Mouse (Mus musculus): ENCODE data around the gene Frs2. TPM values are rescaled to one million over a fixed set of nuclear protein-coding genes. Genes with fewer than 3 reads are reported as not detected.
A peak's percentile ranks its signal among the peaks of the same experiment; 100 is the strongest.

The Frs2 gene
- polyA plus RNA-seq, 1 experiment from 2014 or later = 9.0 TPM

DNA sequence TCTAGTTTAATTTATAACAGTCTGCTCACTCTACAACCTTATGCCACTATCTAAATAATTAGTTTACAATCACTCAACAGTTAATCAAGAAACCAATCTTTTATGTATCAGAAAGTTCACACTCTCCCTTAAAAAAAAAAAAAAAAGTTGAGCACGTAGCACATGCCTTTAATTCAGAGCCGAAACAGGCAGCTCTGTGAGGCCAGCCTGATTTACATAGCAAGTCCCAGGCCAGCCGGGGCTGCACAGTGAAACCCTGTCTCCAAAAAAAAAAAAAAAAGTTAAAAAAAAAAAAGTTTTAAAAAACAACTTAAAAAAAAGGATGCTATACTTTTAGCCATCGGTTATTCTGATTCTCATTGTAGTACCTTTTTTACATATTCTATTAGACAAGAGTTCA is 67.0 kb downstream of the Frs2 start:
- Histone ChIP-seq H3K4me2 (ENCODE audit: low read depth, low read length) (no peak overlapping the region), H3K9me3 (replicated peaks; ENCODE audit: control insufficient read depth, low read length) (no peaks in the 10 kb centered on the region), H3K36me3 (ENCODE audit: control insufficient read depth, insufficient read depth) (peaks cover 49% of the 10 kb centered on the region), H3K4me3 (ENCODE audit: low read depth, low read length) (no peak overlapping the region), H3K4me1 (ENCODE audit: control insufficient read depth, low read depth, low read length) (peaks cover 7% of the 10 kb centered on the region), H3K27ac (ENCODE audit: low read length) (no peak overlapping the region), H3K9ac (ENCODE audit: low read depth, low read length) (no peak overlapping the region), H3K27me3 (ENCODE audit: control insufficient read depth, insufficient read depth, low read depth, low read length) (no peaks in the 10 kb centered on the region)
- WGBS (ENCODE audit: insufficient replicate concordance) = 81% methylated on average over 4 of the region's 4 CpGs
- ATAC-seq (ENCODE audit: low read depth) = no peak

DNA sequence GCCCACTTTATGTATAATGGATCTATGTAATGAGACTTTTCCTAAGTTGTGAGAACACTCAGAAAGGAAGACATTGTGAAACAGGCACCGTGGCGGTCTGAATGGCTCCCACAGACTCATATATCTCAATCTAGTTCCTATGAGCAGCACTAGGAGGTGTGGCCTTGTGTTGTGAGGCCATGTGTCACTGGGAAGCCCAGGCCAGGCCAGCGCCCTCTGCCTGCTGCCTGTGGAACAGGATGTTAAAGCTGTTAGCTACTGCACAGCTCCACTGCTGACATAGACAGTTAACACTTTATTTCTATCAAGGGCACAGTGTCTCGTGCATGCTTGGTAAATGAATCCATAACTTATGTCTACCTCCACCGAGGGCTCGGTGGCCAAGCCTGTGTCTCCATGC is 70.0 kb downstream of the Frs2 start:
- Histone ChIP-seq H3K27me3 (ENCODE audit: control insufficient read depth, insufficient read depth, low read depth, low read length) (no peaks in the 10 kb centered on the region), H3K4me1 (ENCODE audit: control insufficient read depth, low read depth, low read length) (peaks cover 7% of the 10 kb centered on the region), H3K4me2 (ENCODE audit: low read depth, low read length) (no peak overlapping the region), H3K36me3 (ENCODE audit: control insufficient read depth, insufficient read depth) (peaks cover 45% of the 10 kb centered on the region), H3K9me3 (replicated peaks; ENCODE audit: control insufficient read depth, low read length) (no peaks in the 10 kb centered on the region), H3K9ac (ENCODE audit: low read depth, low read length) (no peak overlapping the region), H3K27ac (ENCODE audit: low read length) (no peak overlapping the region), H3K4me3 (ENCODE audit: low read depth, low read length) (no peak overlapping the region)
- ATAC-seq (ENCODE audit: low read depth) = peak; percentile 57; the same call in 1 of the 2 replicates
- 62% methylated on average over 6 of the region's 6 CpGs for WGBS (ENCODE audit: insufficient replicate concordance)

DNA sequence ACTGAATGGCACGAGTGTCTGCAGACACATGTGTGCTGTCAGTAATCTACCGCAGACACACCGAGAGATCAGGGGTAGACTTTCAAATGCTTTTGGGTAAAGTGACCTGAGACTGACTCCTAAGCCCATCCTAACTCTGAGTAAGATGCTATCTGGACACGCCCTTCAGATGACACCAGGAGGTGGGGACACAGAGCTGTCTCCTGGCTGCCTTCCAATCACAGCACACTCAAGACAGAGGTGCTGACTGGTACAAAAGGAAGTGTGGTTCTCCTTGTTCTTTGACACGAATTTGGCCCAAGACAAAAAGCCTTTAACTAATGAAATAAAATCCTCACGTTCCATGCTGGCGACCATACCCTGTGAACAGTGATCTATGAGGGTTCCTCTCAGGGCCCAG is 75.2 kb downstream of the Frs2 start:
- no peaks in the 10 kb centered on the region for H3K4me1 ChIP-seq (ENCODE audit: control insufficient read depth, low read depth, low read length)
- no peak overlapping the region for H3K9ac ChIP-seq (ENCODE audit: low read depth, low read length)
- WGBS (ENCODE audit: insufficient replicate concordance) = 75% methylated on average over 7 of the region's 7 CpGs
- H3K9me3 ChIP-seq (replicated peaks; ENCODE audit: control insufficient read depth, low read length) = no peaks in the 10 kb centered on the region
- no peaks in the 10 kb centered on the region for H3K27me3 ChIP-seq (ENCODE audit: control insufficient read depth, insufficient read depth, low read depth, low read length)
- ATAC-seq (ENCODE audit: low read depth) = no peak
- H3K4me2 ChIP-seq (ENCODE audit: low read depth, low read length) = no peak overlapping the region
- peaks cover 37% of the 10 kb centered on the region for H3K36me3 ChIP-seq (ENCODE audit: control insufficient read depth, insufficient read depth)
- no peak overlapping the region for H3K27ac ChIP-seq (ENCODE audit: low read length)
- no peak overlapping the region for H3K4me3 ChIP-seq (ENCODE audit: low read depth, low read length)

DNA sequence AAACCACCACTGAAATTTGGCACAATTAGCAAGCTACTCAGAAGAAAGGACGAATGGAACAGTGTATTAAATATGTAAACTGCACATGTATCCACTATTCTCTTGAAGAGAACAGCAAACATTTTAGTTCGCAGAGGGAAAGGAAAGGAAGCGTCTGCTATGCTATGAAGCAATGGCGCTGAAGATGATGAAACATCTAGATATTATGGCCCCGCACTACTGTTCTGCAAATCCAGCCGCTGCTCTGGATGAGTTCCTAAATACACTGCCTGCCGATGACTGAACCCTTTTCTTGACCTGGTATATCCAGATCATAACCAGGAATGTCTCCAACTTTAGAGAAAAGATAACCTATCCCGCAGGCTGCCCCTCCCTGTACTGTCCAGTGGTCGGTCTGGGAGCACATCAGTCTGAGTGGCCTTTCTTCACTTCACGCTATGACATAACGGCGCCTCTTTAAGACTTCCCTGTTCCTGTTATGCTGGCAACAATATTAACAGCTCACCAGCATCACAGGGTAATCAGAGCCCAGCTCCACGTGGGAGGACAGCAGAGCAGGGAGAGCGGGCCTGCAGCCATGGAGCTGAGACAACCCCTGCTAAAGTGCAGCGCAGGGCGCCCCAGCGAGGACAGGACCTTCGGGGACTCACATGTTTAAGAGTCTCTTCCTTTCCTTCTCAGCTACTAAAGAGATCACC is 76.0 kb downstream of the Frs2 start:
- 85% methylated on average over 18 of the region's 18 CpGs for WGBS (ENCODE audit: insufficient replicate concordance)
- H3K4me3 ChIP-seq (ENCODE audit: low read depth, low read length) = no peak overlapping the region
- H3K4me1 ChIP-seq (ENCODE audit: control insufficient read depth, low read depth, low read length) = no peaks in the 10 kb centered on the region
- H3K27ac ChIP-seq (ENCODE audit: low read length) = no peak overlapping the region
- peaks cover 37% of the 10 kb centered on the region for H3K36me3 ChIP-seq (ENCODE audit: control insufficient read depth, insufficient read depth)
- no peaks in the 10 kb centered on the region for H3K27me3 ChIP-seq (ENCODE audit: control insufficient read depth, insufficient read depth, low read depth, low read length)
- H3K9me3 ChIP-seq (replicated peaks; ENCODE audit: control insufficient read depth, low read length) = no peaks in the 10 kb centered on the region
- H3K9ac ChIP-seq (ENCODE audit: low read depth, low read length) = no peak overlapping the region
- no peak overlapping the region for H3K4me2 ChIP-seq (ENCODE audit: low read depth, low read length)
- no peak for ATAC-seq (ENCODE audit: low read depth)

DNA sequence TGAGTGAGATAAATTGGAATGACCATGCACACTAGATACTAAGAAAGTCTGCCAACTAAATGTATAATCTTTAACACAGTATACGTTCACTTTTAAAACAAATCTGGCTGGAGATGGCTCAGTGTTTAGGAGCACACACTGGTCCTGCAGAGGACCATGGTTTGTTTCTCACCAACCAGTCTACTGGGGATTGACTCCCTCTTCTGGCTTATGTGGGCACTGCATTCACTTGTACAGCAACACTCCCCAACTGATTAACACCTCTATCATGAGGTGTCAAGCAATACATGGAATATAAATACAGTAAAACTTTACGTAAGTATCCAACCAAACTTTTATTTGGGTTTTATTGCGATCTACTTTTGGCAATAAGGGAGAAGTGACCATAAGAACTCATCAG is 79.2 kb downstream of the Frs2 start:
- Histone ChIP-seq H3K4me2 (ENCODE audit: low read depth, low read length) (no peak overlapping the region), H3K9ac (ENCODE audit: low read depth, low read length) (no peak overlapping the region), H3K27ac (ENCODE audit: low read length) (no peak overlapping the region), H3K27me3 (ENCODE audit: control insufficient read depth, insufficient read depth, low read depth, low read length) (no peaks in the 10 kb centered on the region), H3K36me3 (ENCODE audit: control insufficient read depth, insufficient read depth) (peaks cover 19% of the 10 kb centered on the region), H3K4me1 (ENCODE audit: control insufficient read depth, low read depth, low read length) (no peaks in the 10 kb centered on the region), H3K4me3 (ENCODE audit: low read depth, low read length) (no peak overlapping the region), H3K9me3 (replicated peaks; ENCODE audit: control insufficient read depth, low read length) (no peaks in the 10 kb centered on the region)
- WGBS (ENCODE audit: insufficient replicate concordance) = 86% methylated on average over 3 of the region's 3 CpGs
- ATAC-seq (ENCODE audit: low read depth) = no peak

DNA sequence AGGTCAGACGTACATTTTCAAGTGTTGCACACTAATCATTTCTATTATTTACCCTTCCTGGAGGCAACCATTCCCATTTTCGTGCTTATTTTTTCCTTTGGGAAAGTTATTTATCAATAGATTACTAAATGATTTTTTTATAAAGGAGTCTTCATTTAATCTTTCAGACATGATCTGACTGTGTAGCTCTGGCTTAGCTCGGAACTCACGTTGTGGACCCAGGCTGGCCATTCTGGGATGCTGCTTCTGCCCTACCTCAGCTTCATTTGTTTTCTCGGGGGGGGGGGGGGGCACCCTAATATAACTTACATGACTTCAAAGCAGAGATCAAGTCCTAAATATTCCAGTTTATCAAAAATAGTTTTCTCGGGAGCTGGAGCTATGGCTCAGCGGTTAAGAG is 84.3 kb downstream of the Frs2 start:
- ATAC-seq (ENCODE audit: low read depth) = no peak
- Histone ChIP-seq H3K9ac (ENCODE audit: low read depth, low read length) (peak overlapping the region; percentile 19; the same call in 1 of the 2 replicates), H3K4me1 (ENCODE audit: control insufficient read depth, low read depth, low read length) (peaks cover 4% of the 10 kb centered on the region; the same call in 1 of the 2 replicates), H3K27ac (ENCODE audit: low read length) (no peak overlapping the region), H3K36me3 (ENCODE audit: control insufficient read depth, insufficient read depth) (peaks cover 26% of the 10 kb centered on the region), H3K27me3 (ENCODE audit: control insufficient read depth, insufficient read depth, low read depth, low read length) (no peaks in the 10 kb centered on the region), H3K4me3 (ENCODE audit: low read depth, low read length) (peak overlapping the region; percentile 86), H3K9me3 (replicated peaks; ENCODE audit: control insufficient read depth, low read length) (no peaks in the 10 kb centered on the region), H3K4me2 (ENCODE audit: low read depth, low read length) (peak overlapping the region; percentile 62)
- WGBS (ENCODE audit: insufficient replicate concordance) = 7% methylated on average over 7 of the region's 7 CpGs

DNA sequence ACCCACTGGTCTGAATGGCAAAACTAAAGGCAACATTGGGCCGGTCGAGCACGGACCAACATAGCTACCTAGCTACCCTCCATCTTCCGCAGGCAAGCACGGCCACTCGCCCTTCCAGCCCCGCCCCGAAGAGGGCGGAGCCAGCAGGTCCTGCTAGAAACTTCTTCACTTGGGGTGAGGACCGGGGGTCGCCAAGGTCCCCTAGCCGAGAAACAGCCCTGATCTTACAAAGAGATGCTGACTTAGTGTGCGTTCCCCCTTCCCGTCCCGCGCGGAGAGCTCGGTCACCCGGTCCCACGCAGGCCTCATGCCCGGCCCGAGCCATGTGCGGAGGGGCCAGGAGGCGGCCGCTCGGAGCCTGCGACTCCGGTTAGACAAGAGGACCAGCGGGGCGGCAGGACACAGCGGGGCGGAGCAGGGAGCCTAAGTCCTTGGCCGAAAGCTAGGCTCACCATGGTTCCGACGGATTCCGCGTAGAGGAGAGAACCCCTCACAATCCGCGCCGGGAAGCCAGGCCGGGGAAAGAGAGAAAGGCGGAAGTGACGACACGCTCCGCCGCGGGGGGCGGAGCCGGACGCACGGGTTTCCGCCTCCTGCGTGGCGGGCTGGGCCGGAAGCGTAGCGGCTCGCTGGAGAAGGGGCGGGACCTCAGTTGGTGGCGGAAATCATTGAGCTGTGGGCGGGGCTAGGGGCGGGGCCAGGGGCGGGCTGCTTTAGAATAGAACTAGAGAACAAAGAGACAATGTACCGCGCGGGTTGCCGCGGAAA is 84.9 kb downstream of the Frs2 start, which contains the start of gene Cct2:
Gene Cct2, minus strand, starts transcription at position 561 of the 768 bp plus-strand sequence.
- H3K4me3 ChIP-seq (ENCODE audit: low read depth, low read length) = peak within 1 kb of the TSS; percentile 86
- under 1% methylated on average over 68 of the region's 68 CpGs for WGBS (ENCODE audit: insufficient replicate concordance)
- H3K4me1 ChIP-seq (ENCODE audit: control insufficient read depth, low read depth, low read length) = peaks cover 7% of the 10 kb centered on the region; the same call in 1 of the 2 replicates
- no peaks in the 10 kb centered on the region for H3K9me3 ChIP-seq (replicated peaks; ENCODE audit: control insufficient read depth, low read length)
- peak; percentile 93 for ATAC-seq (ENCODE audit: low read depth)
- H3K9ac ChIP-seq (ENCODE audit: low read depth, low read length) = peak within 1 kb of the TSS; percentile 79
- peak within 1 kb of the TSS; percentile 81 for H3K27ac ChIP-seq (ENCODE audit: low read length)
- peaks cover 32% of the 10 kb centered on the region for H3K36me3 ChIP-seq (ENCODE audit: control insufficient read depth, insufficient read depth)
- peak within 1 kb of the TSS; percentile 93 for H3K4me2 ChIP-seq (ENCODE audit: low read depth, low read length)
- no peaks in the 10 kb centered on the region for H3K27me3 ChIP-seq (ENCODE audit: control insufficient read depth, insufficient read depth, low read depth, low read length)

DNA sequence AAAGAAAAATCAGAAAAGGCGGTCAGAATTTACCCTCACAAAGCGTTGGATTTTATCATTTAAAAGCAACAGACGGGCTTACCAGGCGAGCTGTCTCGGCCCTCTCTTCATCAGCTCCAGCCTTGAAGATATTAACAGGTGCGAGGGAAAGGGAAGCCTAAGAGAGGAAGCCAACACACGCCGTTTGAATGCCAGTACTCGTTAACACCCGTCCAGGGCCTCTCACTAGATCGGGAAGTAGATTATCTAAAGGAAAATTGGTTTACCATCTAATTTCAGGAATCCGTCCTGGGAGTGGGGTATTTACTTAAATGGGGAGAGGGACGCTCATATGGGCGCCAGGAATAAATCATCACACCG is 85.5 kb downstream of the Frs2 start:
- Histone ChIP-seq H3K4me3 (ENCODE audit: low read depth, low read length) (peak overlapping the region; percentile 86), H3K9me3 (replicated peaks; ENCODE audit: control insufficient read depth, low read length) (no peaks in the 10 kb centered on the region), H3K27me3 (ENCODE audit: control insufficient read depth, insufficient read depth, low read depth, low read length) (no peaks in the 10 kb centered on the region), H3K27ac (ENCODE audit: low read length) (peak overlapping the region; percentile 81), H3K9ac (ENCODE audit: low read depth, low read length) (peak overlapping the region; percentile 79), H3K36me3 (ENCODE audit: control insufficient read depth, insufficient read depth) (peaks cover 36% of the 10 kb centered on the region), H3K4me1 (ENCODE audit: control insufficient read depth, low read depth, low read length) (peaks cover 7% of the 10 kb centered on the region; the same call in 1 of the 2 replicates), H3K4me2 (ENCODE audit: low read depth, low read length) (peak overlapping the region; percentile 93)
- WGBS (ENCODE audit: insufficient replicate concordance) = 1% methylated on average over 15 of the region's 15 CpGs
- peak; percentile 17 for ATAC-seq (ENCODE audit: low read depth)

DNA sequence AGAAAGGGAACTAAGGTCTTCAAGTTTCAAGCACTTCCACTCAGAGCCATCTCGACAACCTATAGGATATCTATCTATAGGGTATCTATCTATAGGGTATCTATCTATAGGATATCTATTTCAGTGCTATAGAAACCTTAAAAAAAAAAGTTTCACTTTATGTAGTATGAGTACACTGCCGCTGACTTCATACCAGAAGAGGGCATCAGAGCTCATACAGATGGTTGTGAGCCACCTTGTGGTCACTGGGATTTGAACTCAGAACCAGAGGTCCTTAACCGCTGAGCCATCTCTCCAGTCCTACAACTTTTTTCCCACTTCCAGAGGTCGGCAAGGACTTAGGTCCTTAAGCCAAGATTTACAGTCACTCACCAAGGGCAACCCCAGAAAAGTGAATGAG is 92.7 kb downstream of the Frs2 start:
- no peak for ATAC-seq (ENCODE audit: low read depth)
- no peak overlapping the region for H3K4me3 ChIP-seq (ENCODE audit: low read depth, low read length)
- 87% methylated on average over 4 of the region's 4 CpGs for WGBS (ENCODE audit: insufficient replicate concordance)
- H3K27me3 ChIP-seq (ENCODE audit: control insufficient read depth, insufficient read depth, low read depth, low read length) = no peaks in the 10 kb centered on the region
- no peak overlapping the region for H3K4me2 ChIP-seq (ENCODE audit: low read depth, low read length)
- H3K36me3 ChIP-seq (ENCODE audit: control insufficient read depth, insufficient read depth) = peaks cover 90% of the 10 kb centered on the region
- no peak overlapping the region for H3K9ac ChIP-seq (ENCODE audit: low read depth, low read length)
- peaks cover 4% of the 10 kb centered on the region; the same call in 1 of the 2 replicates for H3K4me1 ChIP-seq (ENCODE audit: control insufficient read depth, low read depth, low read length)
- no peaks in the 10 kb centered on the region for H3K9me3 ChIP-seq (replicated peaks; ENCODE audit: control insufficient read depth, low read length)
- no peak overlapping the region for H3K27ac ChIP-seq (ENCODE audit: low read length)

Data from liver, embryonic 16.5 days (tissue).